Mouse (Mus musculus) kidney, postnatal 0 days (tissue): ENCODE results near the gene Popdc2. TPM values are rescaled to one million over a fixed set of nuclear protein-coding genes. Genes with fewer than 3 reads are reported as not detected.
A peak's percentile ranks its signal among the peaks of the same experiment; 100 is the strongest.

ENCODE experiments used
- ATAC-seq: fragments of 200-750 bp; cut with Nextera tagmentation; replicated peaks from 2 replicates; pipeline ENCODE4 v1.8.0; 2017; ENCODE audit warnings: low read depth, moderate number of reproducible peaks, moderate TSS enrichment, moderate library complexity; ENCODE audit not compliant: low FRiP score
- DNase-seq: peaks from one replicate; pipeline ENCODE4 v3.0.0-alpha.2; 2016; ENCODE audit warnings: low spot score
- H3K27ac ChIP-seq: fragments of 300-500 bp; sonication (generic); 2 replicates; pipeline ENCODE4 v1.5.1; 2014; ENCODE audit warnings: mild to moderate bottlenecking
- H3K27me3 ChIP-seq: fragments of 300-500 bp; sonication (generic); 2 replicates; pipeline ENCODE4 v1.6.1; 2014; ENCODE audit warnings: low read length, mixed read lengths; ENCODE audit not compliant: insufficient read depth
- H3K36me3 ChIP-seq: fragments of 300-500 bp; sonication (generic); 2 replicates; pipeline ENCODE4 v1.6.1; 2014; ENCODE audit warnings: low read length, mixed read lengths; ENCODE audit not compliant: insufficient read depth
- H3K4me1 ChIP-seq: fragments of 300-500 bp; sonication (generic); replicated peaks from 2 replicates; pipeline ENCODE4 v1.6.1; 2014; ENCODE audit warnings: antibody characterized with exemption, low read length, mixed read lengths; ENCODE audit not compliant: insufficient read depth
- H3K4me2 ChIP-seq: fragments of 300-500 bp; sonication (generic); 2 replicates; pipeline ENCODE4 v1.6.1; 2014; ENCODE audit warnings: mild to moderate bottlenecking, low read length, moderate library complexity, mixed read lengths
- H3K4me3 ChIP-seq: fragments of 300-500 bp; sonication (generic); replicated peaks from 2 replicates; pipeline ENCODE4 v1.5.1; 2014; ENCODE audit warnings: low read depth, low read length
- H3K9ac ChIP-seq: fragments of 300-500 bp; sonication (generic); 2 replicates; pipeline ENCODE4 v1.6.1; 2014; ENCODE audit warnings: low read depth, low read length
- H3K9me3 ChIP-seq: fragments of 300-500 bp; sonication (generic); replicated peaks from 2 replicates; pipeline ENCODE4 v1.6.1; 2016; ENCODE audit warnings: low read length, inconsistent platforms, mixed read lengths
- CTCF ChIP-seq: IDR thresholded peaks from 2 replicates; pipeline ENCODE4 v1.5.1; 2016; ENCODE audit warnings: antibody characterized with exemption, low read depth, mild to moderate bottlenecking, moderate library complexity
- WGBS: fragments of 180-500 bp; shearing (Covaris S2); extraction: QIAGEN DNeasy Blood & Tissue Kit; methylation state at CpG from one replicate; pipeline ENCODE4 v1.1.7; 2014; 5-methylcytosine and 5-hydroxymethylcytosine counted together
- polyA plus RNA-seq: library from polyadenylated mRNA; unstranded; fragments of >200 nt; fragmentation: Nextera tagmentation; extraction: Ambion mirVana; gene quantifications from 2 replicates; pipeline ENCODE4 v1.2.1, GENCODE M21; 2015

Popdc2 gene
- polyA plus RNA-seq, 1 experiment from 2014 or later: 0.55 TPM

DNA sequence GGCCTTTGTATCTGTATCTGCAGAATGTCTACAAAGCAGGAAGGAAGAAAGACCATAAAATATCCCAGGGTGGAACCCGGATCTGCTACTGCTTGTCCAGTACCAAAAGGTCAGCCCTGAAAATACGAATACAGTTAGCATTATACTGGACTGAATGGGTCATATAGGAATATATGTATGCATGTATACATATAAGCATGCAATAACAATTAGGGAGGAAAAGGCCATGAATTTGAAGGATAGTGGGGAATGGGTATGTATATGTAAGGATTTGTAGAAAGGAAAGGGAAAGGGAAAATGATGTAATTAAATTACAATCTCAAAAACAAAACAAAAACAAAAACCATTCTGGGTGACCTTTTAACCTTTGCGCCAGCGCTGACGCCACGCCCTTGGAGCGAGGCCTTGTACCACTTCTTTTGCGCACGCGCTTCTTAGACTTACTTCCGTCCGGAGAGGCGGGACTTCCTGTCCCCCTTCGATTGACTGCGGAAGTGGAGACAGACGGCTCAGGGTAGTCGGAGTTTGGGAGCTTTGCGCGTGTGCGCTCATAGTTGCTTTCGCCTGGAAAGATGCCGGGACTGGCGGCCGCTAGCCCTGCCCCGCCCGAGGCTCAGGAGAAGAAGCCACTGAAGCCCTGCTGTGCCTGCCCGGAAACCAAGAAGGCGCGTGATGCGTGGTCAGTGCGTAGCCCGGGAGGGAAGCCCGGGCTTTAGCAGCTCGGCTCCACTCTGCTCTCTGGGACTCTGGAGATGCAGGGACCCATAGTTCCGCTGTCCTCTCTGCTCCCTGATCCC is 15.3 kb upstream of the Popdc2 start, which contains the start of the genes Cox17 and Gm21987:
Gene Cox17 (plus strand): TSS at position 463 of the 797 bp plus-strand sequence.
Gene Gm21987 (plus strand): TSS at position 512 of the 797 bp plus-strand sequence.
- peaks cover 6% of the 10 kb centered on the region; the same call in 1 of the 2 replicates for H3K4me1 ChIP-seq
- peaks cover 15% of the 10 kb centered on the region; the same call in 1 of the 2 replicates for H3K36me3 ChIP-seq
- peak; percentile 96 for ATAC-seq
- peak within 1 kb of the TSS; percentile 59 for H3K4me3 ChIP-seq
- peak within 1 kb of the TSS; percentile 86 for H3K27ac ChIP-seq
- WGBS: 3% methylated on average over 35 of the region's 35 CpGs
- H3K4me2 ChIP-seq: peak within 1 kb of the TSS; percentile 67
- no peak for TF ChIP-seq CTCF
- H3K9me3 ChIP-seq: no peaks in the 10 kb centered on the region
- H3K27me3 ChIP-seq: no peaks in the 10 kb centered on the region
- peak within 1 kb of the TSS; percentile 67 for H3K9ac ChIP-seq
- peak; percentile 98 for DNase-seq

DNA sequence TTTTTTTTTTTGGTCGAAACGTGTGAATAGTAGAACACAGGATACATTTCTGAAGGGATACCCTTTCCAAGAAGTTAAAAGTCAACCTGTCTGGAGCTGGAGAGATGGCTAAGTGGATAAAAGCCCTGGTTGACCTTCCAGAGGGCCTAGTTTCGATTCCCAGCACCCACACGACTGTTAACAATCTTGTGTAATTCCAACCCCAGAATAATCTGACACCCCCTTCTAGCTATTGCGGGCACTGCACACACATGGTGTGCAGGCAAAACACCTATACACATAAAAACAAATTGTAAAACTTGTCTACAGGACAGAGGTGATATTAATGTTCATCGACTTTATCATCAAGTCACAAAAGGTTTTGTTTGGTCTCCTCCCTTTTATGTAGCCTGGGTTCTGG is 14.4 kb upstream of the Popdc2 start:
- Histone ChIP-seq H3K4me2 (peak overlapping the region; percentile 67), H3K4me3 (peak overlapping the region; percentile 59), H3K9me3 (no peaks in the 10 kb centered on the region), H3K36me3 (peaks cover 21% of the 10 kb centered on the region; the same call in 1 of the 2 replicates), H3K27ac (no peak overlapping the region), H3K9ac (no peak overlapping the region), H3K4me1 (peaks cover 6% of the 10 kb centered on the region; the same call in 1 of the 2 replicates), H3K27me3 (no peaks in the 10 kb centered on the region)
- DNase-seq: no peak
- ATAC-seq: no peak
- WGBS: 57% methylated on average over 6 of the region's 6 CpGs
- no peak for TF ChIP-seq CTCF

DNA sequence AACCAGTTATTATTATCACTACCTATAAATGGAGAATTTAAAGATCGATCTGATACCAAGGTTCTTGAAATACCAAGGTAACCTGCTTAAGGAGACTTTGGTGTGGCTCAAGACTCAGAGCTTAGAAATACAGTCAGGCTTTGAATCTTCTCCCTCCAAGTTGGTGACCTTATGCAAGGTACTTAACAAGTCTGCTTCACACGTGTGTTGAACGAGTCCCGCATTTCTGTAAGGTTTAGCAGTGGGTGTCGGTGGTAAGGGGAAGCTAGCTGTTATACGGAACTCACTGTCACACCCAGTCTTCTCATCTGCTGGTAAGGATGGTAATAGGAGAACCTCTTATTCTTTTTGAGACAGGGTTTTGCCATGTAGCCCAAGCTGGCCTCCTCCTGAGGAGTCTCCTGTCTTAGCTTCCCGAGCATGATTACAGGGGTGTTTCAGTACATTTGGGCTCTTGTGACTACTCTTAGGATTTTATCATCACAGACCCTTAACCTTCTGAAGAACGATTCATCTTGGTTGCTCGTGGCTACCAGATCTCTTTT is 13.7 kb upstream of the Popdc2 start:
- no peak overlapping the region for H3K27ac ChIP-seq
- H3K27me3 ChIP-seq: no peaks in the 10 kb centered on the region
- H3K4me2 ChIP-seq: 0 out of 2 replicates have a peak overlapping the region, but pooled peaks have one; percentile 67
- H3K36me3 ChIP-seq: peaks cover 21% of the 10 kb centered on the region; the same call in 1 of the 2 replicates
- no peak for TF ChIP-seq CTCF
- H3K9me3 ChIP-seq: no peaks in the 10 kb centered on the region
- no peak overlapping the region for H3K4me3 ChIP-seq
- DNase-seq (no peak), ATAC-seq (no peak)
- H3K4me1 ChIP-seq: peaks cover 6% of the 10 kb centered on the region; the same call in 1 of the 2 replicates
- 77% methylated on average over 9 of the region's 9 CpGs for WGBS
- no peak overlapping the region for H3K9ac ChIP-seq

DNA sequence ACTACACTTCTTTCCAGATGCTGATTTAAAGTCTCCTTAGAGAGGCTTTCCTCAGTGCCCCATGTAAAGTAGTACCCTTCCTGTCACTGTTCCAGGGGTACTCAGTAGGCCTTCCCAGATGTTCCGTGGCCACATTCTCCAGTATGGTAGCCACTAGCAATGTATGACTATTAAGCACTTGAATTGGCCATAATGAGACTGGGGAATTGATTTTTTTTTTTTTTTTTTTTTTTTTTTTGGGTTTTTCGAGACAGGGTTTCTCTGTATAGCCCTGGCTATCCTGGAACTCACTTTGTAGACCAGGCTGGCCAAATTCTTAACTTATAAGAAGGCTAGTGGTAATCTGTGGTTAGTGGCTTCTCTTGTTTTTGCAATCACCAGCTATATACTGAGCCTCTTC is 12.1 kb upstream of the Popdc2 start:
- 98% methylated on average over 2 of the region's 2 CpGs for WGBS
- H3K27ac ChIP-seq: no peak overlapping the region
- no peak overlapping the region for H3K4me2 ChIP-seq
- H3K36me3 ChIP-seq: peaks cover 24% of the 10 kb centered on the region; the same call in 1 of the 2 replicates
- peaks cover 6% of the 10 kb centered on the region; the same call in 1 of the 2 replicates for H3K4me1 ChIP-seq
- no peaks in the 10 kb centered on the region for H3K27me3 ChIP-seq
- DNase-seq: no peak
- H3K9ac ChIP-seq: no peak overlapping the region
- no peak overlapping the region for H3K4me3 ChIP-seq
- no peaks in the 10 kb centered on the region for H3K9me3 ChIP-seq
- no peak for TF ChIP-seq CTCF
- ATAC-seq: no peak

DNA sequence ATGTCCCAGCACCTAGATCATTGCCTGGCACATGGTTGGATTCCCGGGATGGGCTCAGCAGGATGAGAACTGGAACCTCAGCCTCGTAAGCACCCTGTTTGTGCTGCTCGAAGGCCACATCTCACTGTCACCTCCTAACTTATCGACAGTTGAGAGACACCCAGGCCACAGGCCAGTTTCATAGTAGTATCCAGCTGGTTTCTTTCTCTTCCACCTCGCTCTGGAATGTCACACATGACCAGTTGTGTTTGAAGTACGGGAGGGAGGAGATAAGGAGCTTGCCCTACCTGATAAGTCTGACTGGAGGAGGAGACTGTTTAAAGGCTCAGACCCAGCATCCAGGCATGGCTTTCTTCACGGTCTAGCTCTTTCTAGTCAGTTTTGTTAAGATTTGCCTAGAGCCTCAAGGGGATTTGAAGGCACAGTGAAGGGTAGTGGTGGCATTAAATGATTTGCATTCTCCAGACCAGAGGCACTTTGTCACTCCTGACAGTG is 11.6 kb upstream of the Popdc2 start:
- no peak overlapping the region for H3K4me3 ChIP-seq
- no peak overlapping the region for H3K9ac ChIP-seq
- no peak for ATAC-seq
- H3K27me3 ChIP-seq: no peaks in the 10 kb centered on the region
- no peak overlapping the region for H3K27ac ChIP-seq
- DNase-seq: no peak
- 66% methylated on average over 7 of the region's 7 CpGs for WGBS
- H3K4me2 ChIP-seq: no peak overlapping the region
- H3K9me3 ChIP-seq: no peaks in the 10 kb centered on the region
- peaks cover 6% of the 10 kb centered on the region; the same call in 1 of the 2 replicates for H3K4me1 ChIP-seq
- no peak for TF ChIP-seq CTCF
- peaks cover 24% of the 10 kb centered on the region; the same call in 1 of the 2 replicates for H3K36me3 ChIP-seq

DNA sequence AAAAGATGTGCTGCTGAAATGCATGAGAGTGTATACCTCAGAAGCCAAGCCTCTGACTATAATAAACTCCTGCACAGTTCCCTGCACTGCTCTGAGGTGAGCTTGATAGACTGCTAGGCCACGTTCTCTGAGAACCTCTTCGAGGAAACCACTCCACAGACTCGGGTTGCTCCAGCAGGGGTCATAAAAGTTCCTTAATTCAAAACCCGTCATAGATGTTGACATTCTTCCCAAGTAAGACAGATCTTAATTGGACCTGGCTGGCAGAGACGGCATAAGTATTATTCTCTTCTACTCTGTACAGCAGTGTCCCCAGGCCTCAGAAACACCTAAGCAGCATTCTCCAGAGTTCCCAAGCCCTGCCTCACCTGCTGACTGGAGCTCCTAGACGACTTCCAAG is 11.1 kb upstream of the Popdc2 start:
- peaks cover 24% of the 10 kb centered on the region; the same call in 1 of the 2 replicates for H3K36me3 ChIP-seq
- no peak overlapping the region for H3K4me2 ChIP-seq
- WGBS: 66% methylated on average over 6 of the region's 6 CpGs
- H3K9me3 ChIP-seq: no peaks in the 10 kb centered on the region
- H3K27ac ChIP-seq: no peak overlapping the region
- no peak overlapping the region for H3K4me3 ChIP-seq
- no peak for DNase-seq
- no peak for ATAC-seq
- no peak overlapping the region for H3K9ac ChIP-seq
- H3K4me1 ChIP-seq: peaks cover 6% of the 10 kb centered on the region; the same call in 1 of the 2 replicates
- H3K27me3 ChIP-seq: no peaks in the 10 kb centered on the region
- no peak for TF ChIP-seq CTCF
